Mouse (Mus musculus): ENCODE data around the gene Eva1c. TPM values are rescaled to one million over a fixed set of nuclear protein-coding genes. Genes with fewer than 3 reads are reported as not detected.

Eva1c gene
- total RNA-seq, 1 experiment: 2.0 TPM

DNA sequence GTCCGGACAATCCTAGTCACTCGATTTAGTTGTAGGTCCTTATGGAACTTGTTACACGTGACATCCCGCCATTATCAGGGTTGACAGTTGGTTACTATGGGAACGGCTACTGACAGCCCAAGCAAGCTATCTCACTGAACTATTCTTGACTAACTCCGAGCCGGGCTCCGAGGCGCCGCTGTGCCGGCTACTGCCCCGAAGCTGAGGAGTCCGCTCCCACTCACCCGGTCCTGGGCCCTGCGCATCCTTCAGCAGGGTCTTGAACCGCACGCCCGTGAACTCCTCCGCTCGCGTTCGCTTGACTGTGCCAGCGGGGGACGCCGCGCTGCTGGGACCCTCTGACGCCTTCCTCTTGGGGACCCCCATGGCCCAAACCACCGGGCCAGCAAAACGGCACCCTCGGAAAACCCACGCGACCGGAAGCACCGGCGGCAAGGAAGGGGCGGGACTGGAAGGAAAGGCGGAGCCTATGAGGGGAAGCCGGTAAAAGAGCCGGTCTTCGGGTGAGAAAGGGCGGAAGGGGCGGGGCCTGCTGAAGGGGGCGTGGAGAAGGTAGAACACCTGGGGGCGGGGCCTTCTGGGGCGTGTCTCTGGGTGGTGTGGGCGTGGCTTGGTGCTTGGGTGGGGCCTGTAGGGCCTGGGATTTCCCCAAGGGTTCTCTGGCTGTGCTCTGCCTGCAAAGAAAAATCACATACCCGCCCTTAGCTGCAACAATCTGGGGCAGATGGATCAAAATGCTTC, 16.4 kb upstream of the Eva1c start, which contains the start of gene Urb1:
Urb1 (minus strand) TSS at position 439 of the 741 bp plus-strand sequence.
- in situ Hi-C loops (cut with MboI; ENCODE audit: low sequenced_read_pairs in 2 of 2, unreplicated experiment in 2 of 2): no loop called here

GRCm38 (mm10) chr16:90810716-90811256, 15.7 kb upstream of the Eva1c start:
- peaks cover 0 to 6% of the 10 kb centered on the region in 2 experiments; a peak in 1 of 4 replicates for H3K4me1 ChIP-seq (ENCODE audit: control insufficient read depth in 2 of 2, insufficient read depth in 2 of 2, low read length in 2 of 2, poor library complexity in 1 of 2)
- 0 out of 4 replicates have a peak overlapping the region, but pooled peaks of 1 of the 2 experiments have one; percentile 6 for H3K4me3 ChIP-seq (ENCODE audit: insufficient read depth in 1 of 2, low read depth in 1 of 2, low read length in 2 of 2, poor library complexity in 1 of 2, severe bottlenecking in 1 of 2)
- TF ChIP-seq CHD2 (IDR thresholded peaks at IDR 0.05; ENCODE audit: low read depth, low read length): no peak
- no peak for TF ChIP-seq MAFK (IDR thresholded peaks at IDR 0.05; ENCODE audit: insufficient read depth, low read depth, low read length)
- TF ChIP-seq ZNF384 (IDR thresholded peaks at IDR 0.05; ENCODE audit: low read depth, low read length): no peak
- no peak for TF ChIP-seq HCFC1 (IDR thresholded peaks at IDR 0.05; ENCODE audit: borderline replicate concordance, insufficient read depth, low read length)
- no peak for TF ChIP-seq ZC3H11A (IDR thresholded peaks at IDR 0.05; ENCODE audit: borderline replicate concordance, low read depth, low read length)
- H3K36me3 ChIP-seq (ENCODE audit: control insufficient read depth, insufficient read depth, low read length, poor library complexity, severe bottlenecking): no peaks in the 10 kb centered on the region
- in situ Hi-C loops (cut with MboI; ENCODE audit: low sequenced_read_pairs in 2 of 2, unreplicated experiment in 2 of 2): no loop called here
- no peak overlapping the region for H3K27ac ChIP-seq (ENCODE audit: insufficient read depth, low read depth, low read length, poor library complexity, severe bottlenecking)
- DNase-seq (ENCODE audit: low read depth, low spot score): no peak
- H3K9ac ChIP-seq (ENCODE audit: insufficient read depth, low read depth, low read length, poor library complexity, severe bottlenecking): no peak overlapping the region; the same call in 1 of the 2 replicates
- no peaks in the 10 kb centered on the region for H3K9me3 ChIP-seq (ENCODE audit: control insufficient read depth, insufficient read depth, low read depth, low read length)

More for the DNA sequence above, 16.4 kb upstream of the Eva1c start, which contains the start of gene Urb1:
- peak; percentile 98 for DNase-seq (ENCODE audit: low read depth, low spot score)
- Histone ChIP-seq H3K9ac (ENCODE audit: insufficient read depth, low read depth, low read length, poor library complexity, severe bottlenecking) (peak within 1 kb of the TSS; percentile 97), H3K9me3 (ENCODE audit: control insufficient read depth, insufficient read depth, low read depth, low read length) (no peaks in the 10 kb centered on the region), H3K4me1 (ENCODE audit: control insufficient read depth in 2 of 2, insufficient read depth in 2 of 2, low read length in 2 of 2, poor library complexity in 1 of 2) (peaks cover 0 to 6% of the 10 kb centered on the region in 2 experiments; a peak in 1 of 4 replicates), H3K27ac (ENCODE audit: insufficient read depth, low read depth, low read length, poor library complexity, severe bottlenecking) (peak within 1 kb of the TSS; percentile 59; the same call in 1 of the 2 replicates), H3K36me3 (ENCODE audit: control insufficient read depth, insufficient read depth, low read length, poor library complexity, severe bottlenecking) (peaks cover 2% of the 10 kb centered on the region; the same call in 1 of the 2 replicates), H3K4me3 (ENCODE audit: insufficient read depth in 1 of 2, low read depth in 1 of 2, low read length in 2 of 2, poor library complexity in 1 of 2, severe bottlenecking in 1 of 2) (peak within 1 kb of the TSS; percentile 100)
- TF ChIP-seq ZC3H11A (IDR thresholded peaks at IDR 0.05; ENCODE audit: borderline replicate concordance, low read depth, low read length) (no peak), ZNF384 (IDR thresholded peaks at IDR 0.05; ENCODE audit: low read depth, low read length) (no peak), CHD2 (IDR thresholded peaks at IDR 0.05; ENCODE audit: low read depth, low read length) (no peak), HCFC1 (IDR thresholded peaks at IDR 0.05; ENCODE audit: borderline replicate concordance, insufficient read depth, low read length) (peak; percentile 33; the same call in 1 of the 2 replicates)

- no peak overlapping the region for H3K4me3 ChIP-seq (ENCODE audit: insufficient read depth in 1 of 2, low read depth in 1 of 2, low read length in 2 of 2, poor library complexity in 1 of 2, severe bottlenecking in 1 of 2)
- no peak overlapping the region for H3K27ac ChIP-seq (ENCODE audit: insufficient read depth, low read depth, low read length, poor library complexity, severe bottlenecking)
- H3K9me3 ChIP-seq (ENCODE audit: control insufficient read depth, insufficient read depth, low read depth, low read length): no peaks in the 10 kb centered on the region
- no peak for TF ChIP-seq CHD2 (IDR thresholded peaks at IDR 0.05; ENCODE audit: low read depth, low read length)
- no peak for TF ChIP-seq HCFC1 (IDR thresholded peaks at IDR 0.05; ENCODE audit: borderline replicate concordance, insufficient read depth, low read length)
- no peak for TF ChIP-seq ZNF384 (IDR thresholded peaks at IDR 0.05; ENCODE audit: low read depth, low read length)
- TF ChIP-seq MAFK (IDR thresholded peaks at IDR 0.05; ENCODE audit: insufficient read depth, low read depth, low read length): no peak
- TF ChIP-seq ZC3H11A (IDR thresholded peaks at IDR 0.05; ENCODE audit: borderline replicate concordance, low read depth, low read length): no peak
- H3K4me1 ChIP-seq (ENCODE audit: control insufficient read depth in 2 of 2, insufficient read depth in 2 of 2, low read length in 2 of 2, poor library complexity in 1 of 2): peaks cover 0 to 6% of the 10 kb centered on the region in 2 experiments; a peak in 1 of 4 replicates
- H3K36me3 ChIP-seq (ENCODE audit: control insufficient read depth, insufficient read depth, low read length, poor library complexity, severe bottlenecking): no peaks in the 10 kb centered on the region
- no peak overlapping the region for H3K9ac ChIP-seq (ENCODE audit: insufficient read depth, low read depth, low read length, poor library complexity, severe bottlenecking)
- DNase-seq (ENCODE audit: low read depth, low spot score): no peak
- in situ Hi-C loops (cut with MboI; ENCODE audit: low sequenced_read_pairs in 2 of 2, unreplicated experiment in 2 of 2): no loop called here
These were observed 14.4 kb upstream of the Eva1c start for GRCm38 (mm10) chr16:90812086-90812485.

- H3K27ac ChIP-seq (ENCODE audit: insufficient read depth, low read depth, low read length, poor library complexity, severe bottlenecking): no peak overlapping the region
- TF ChIP-seq MAFK (IDR thresholded peaks at IDR 0.05; ENCODE audit: insufficient read depth, low read depth, low read length): no peak
- no peak for DNase-seq (ENCODE audit: low read depth, low spot score)
- H3K4me1 ChIP-seq (ENCODE audit: control insufficient read depth in 2 of 2, insufficient read depth in 2 of 2, low read length in 2 of 2, poor library complexity in 1 of 2): peaks cover 0 to 3% of the 10 kb centered on the region in 2 experiments; a peak in 1 of 4 replicates
- in situ Hi-C loops (cut with MboI; ENCODE audit: low sequenced_read_pairs in 2 of 2, unreplicated experiment in 2 of 2): no loop called here
- H3K9me3 ChIP-seq (ENCODE audit: control insufficient read depth, insufficient read depth, low read depth, low read length): no peaks in the 10 kb centered on the region
- H3K9ac ChIP-seq (ENCODE audit: insufficient read depth, low read depth, low read length, poor library complexity, severe bottlenecking): no peak overlapping the region
- no peak overlapping the region for H3K4me3 ChIP-seq (ENCODE audit: insufficient read depth in 1 of 2, low read depth in 1 of 2, low read length in 2 of 2, poor library complexity in 1 of 2, severe bottlenecking in 1 of 2)
- no peaks in the 10 kb centered on the region for H3K36me3 ChIP-seq (ENCODE audit: control insufficient read depth, insufficient read depth, low read length, poor library complexity, severe bottlenecking)
These were observed 6.2 kb upstream of the Eva1c start for GRCm38 (mm10) chr16:90820326-90820725.

Data from ES-E14 (cell line).